Mouse (Mus musculus): ENCODE data around the gene Mrpl39. TPM values are rescaled to one million over a fixed set of nuclear protein-coding genes. Genes with fewer than 3 reads are reported as not detected.

Mrpl39 gene
- 41.6 and 43.1 TPM in 2 replicates for polyA plus RNA-seq (2015; fragmentation: Nextera tagmentation; extraction: Ambion mirVana)

- Histone ChIP-seq H3K4me2 (replicated peaks) (peak within 1 kb of the TSS; percentile 64), H3K36me3 (peaks cover 14% of the 10 kb centered on the region), H3K4me1 (peaks cover 5% of the 10 kb centered on the region), H3K4me3 (replicated peaks) (peak within 1 kb of the TSS; percentile 85), H3K9ac (peak within 1 kb of the TSS; percentile 60), H3K27me3 (no peaks in the 10 kb centered on the region), H3K9me3 (replicated peaks) (no peaks in the 10 kb centered on the region), H3K27ac (replicated peaks) (peak within 1 kb of the TSS; percentile 77)
- ATAC-seq (ENCODE audit: insufficient number of reproducible peaks, low FRiP score, low TSS enrichment, low read depth): peak; percentile 98
- WGBS: under 1% methylated on average over 66 of the region's 66 CpGs
Measured at GRCm38 (mm10) chr16:84735166-84736105, at the start of gene Mrpl39. TSS of gene Mrpl39 (minus strand) at chr16:84735742.

GRCm38 (mm10) chr16:84784966-84785365 lies 49.4 kb upstream of the Mrpl39 start:
- H3K27ac ChIP-seq (replicated peaks): no peak overlapping the region
- H3K9ac ChIP-seq: no peak overlapping the region
- ATAC-seq (ENCODE audit: insufficient number of reproducible peaks, low FRiP score, low TSS enrichment, low read depth): no peak
- H3K4me2 ChIP-seq (replicated peaks): no peak overlapping the region
- no peak overlapping the region for H3K4me3 ChIP-seq (replicated peaks)
- 26% methylated on average over 7 of the region's 7 CpGs for WGBS
- H3K36me3 ChIP-seq: no peaks in the 10 kb centered on the region
- H3K9me3 ChIP-seq (replicated peaks): no peaks in the 10 kb centered on the region
- no peaks in the 10 kb centered on the region for H3K27me3 ChIP-seq
- no peaks in the 10 kb centered on the region for H3K4me1 ChIP-seq

GRCm38 (mm10) chr16:84783279-84783678 lies 47.7 kb upstream of the Mrpl39 start:
- no peak overlapping the region for H3K4me2 ChIP-seq (replicated peaks)
- no peak overlapping the region for H3K9ac ChIP-seq
- H3K4me3 ChIP-seq (replicated peaks): no peak overlapping the region
- 45% methylated on average over 2 of the region's 2 CpGs for WGBS
- no peaks in the 10 kb centered on the region for H3K27me3 ChIP-seq
- peak; percentile 39; the same call in 1 of the 2 replicates for ATAC-seq (ENCODE audit: insufficient number of reproducible peaks, low FRiP score, low TSS enrichment, low read depth)
- H3K9me3 ChIP-seq (replicated peaks): no peaks in the 10 kb centered on the region
- no peaks in the 10 kb centered on the region for H3K4me1 ChIP-seq
- no peaks in the 10 kb centered on the region for H3K36me3 ChIP-seq
- H3K27ac ChIP-seq (replicated peaks): no peak overlapping the region

GRCm38 (mm10) chr16:84779718-84780117 lies 44.2 kb upstream of the Mrpl39 start:
- WGBS: 75% methylated on average over 5 of the region's 5 CpGs
- no peak overlapping the region for H3K9ac ChIP-seq
- no peaks in the 10 kb centered on the region for H3K9me3 ChIP-seq (replicated peaks)
- H3K4me2 ChIP-seq (replicated peaks): no peak overlapping the region
- no peak overlapping the region for H3K4me3 ChIP-seq (replicated peaks)
- H3K36me3 ChIP-seq: no peaks in the 10 kb centered on the region
- H3K4me1 ChIP-seq: peaks cover 4% of the 10 kb centered on the region; the same call in 1 of the 2 replicates
- peaks cover 9% of the 10 kb centered on the region for H3K27me3 ChIP-seq
- ATAC-seq (ENCODE audit: insufficient number of reproducible peaks, low FRiP score, low TSS enrichment, low read depth): no peak
- H3K27ac ChIP-seq (replicated peaks): no peak overlapping the region

- H3K9ac ChIP-seq: no peak overlapping the region
- H3K4me3 ChIP-seq (replicated peaks): no peak overlapping the region
- peaks cover 8% of the 10 kb centered on the region; the same call in 1 of the 2 replicates for H3K4me1 ChIP-seq
- no peak overlapping the region for H3K27ac ChIP-seq (replicated peaks)
- ATAC-seq (ENCODE audit: insufficient number of reproducible peaks, low FRiP score, low TSS enrichment, low read depth): no peak
- no peaks in the 10 kb centered on the region for H3K36me3 ChIP-seq
- no peak overlapping the region for H3K4me2 ChIP-seq (replicated peaks)
- H3K27me3 ChIP-seq: peaks cover 14% of the 10 kb centered on the region
- no peaks in the 10 kb centered on the region for H3K9me3 ChIP-seq (replicated peaks)
- 85% methylated on average over 6 of the region's 6 CpGs for WGBS
Measured at GRCm38 (mm10) chr16:84778861-84779630, 43.5 kb upstream of the Mrpl39 start.

GRCm38 (mm10) chr16:84778431-84778830 lies 42.9 kb upstream of the Mrpl39 start:
- no peaks in the 10 kb centered on the region for H3K9me3 ChIP-seq (replicated peaks)
- 65% methylated on average over 6 of the region's 6 CpGs for WGBS
- H3K4me1 ChIP-seq: peaks cover 11% of the 10 kb centered on the region
- ATAC-seq (ENCODE audit: insufficient number of reproducible peaks, low FRiP score, low TSS enrichment, low read depth): no peak
- H3K4me3 ChIP-seq (replicated peaks): no peak overlapping the region
- H3K27ac ChIP-seq (replicated peaks): no peak overlapping the region
- no peak overlapping the region for H3K4me2 ChIP-seq (replicated peaks)
- no peaks in the 10 kb centered on the region for H3K36me3 ChIP-seq
- H3K9ac ChIP-seq: no peak overlapping the region
- peaks cover 14% of the 10 kb centered on the region for H3K27me3 ChIP-seq

- Histone ChIP-seq H3K9ac (no peak overlapping the region), H3K27me3 (peaks cover 14% of the 10 kb centered on the region), H3K4me2 (replicated peaks) (no peak overlapping the region), H3K4me3 (replicated peaks) (no peak overlapping the region), H3K36me3 (no peaks in the 10 kb centered on the region), H3K27ac (replicated peaks) (no peak overlapping the region), H3K9me3 (replicated peaks) (no peaks in the 10 kb centered on the region), H3K4me1 (peaks cover 16% of the 10 kb centered on the region)
- ATAC-seq (ENCODE audit: insufficient number of reproducible peaks, low FRiP score, low TSS enrichment, low read depth): no peak
- 58% methylated on average over 7 of the region's 7 CpGs for WGBS
Measured at GRCm38 (mm10) chr16:84776089-84776784, 40.7 kb upstream of the Mrpl39 start.

GRCm38 (mm10) chr16:84775356-84775755 lies 39.8 kb upstream of the Mrpl39 start:
- Histone ChIP-seq H3K27me3 (peaks cover 14% of the 10 kb centered on the region), H3K27ac (replicated peaks) (no peak overlapping the region), H3K4me1 (peaks cover 16% of the 10 kb centered on the region), H3K9ac (no peak overlapping the region), H3K36me3 (no peaks in the 10 kb centered on the region), H3K4me3 (replicated peaks) (peak overlapping the region; percentile 63), H3K4me2 (replicated peaks) (peak overlapping the region; percentile 97), H3K9me3 (replicated peaks) (no peaks in the 10 kb centered on the region)
- ATAC-seq (ENCODE audit: insufficient number of reproducible peaks, low FRiP score, low TSS enrichment, low read depth): no peak
- WGBS: 35% methylated on average over 11 of the region's 11 CpGs

GRCm38 (mm10) chr16:84774761-84775231 lies 39.3 kb upstream of the Mrpl39 start:
- peak overlapping the region; percentile 44; the same call in 1 of the 2 replicates for H3K27ac ChIP-seq (replicated peaks)
- peak overlapping the region; percentile 97 for H3K4me2 ChIP-seq (replicated peaks)
- ATAC-seq (ENCODE audit: insufficient number of reproducible peaks, low FRiP score, low TSS enrichment, low read depth): no peak
- H3K36me3 ChIP-seq: no peaks in the 10 kb centered on the region
- H3K9ac ChIP-seq: peak overlapping the region; percentile 37
- no peaks in the 10 kb centered on the region for H3K9me3 ChIP-seq (replicated peaks)
- H3K4me3 ChIP-seq (replicated peaks): peak overlapping the region; percentile 63
- 1% methylated on average over 23 of the region's 23 CpGs for WGBS
- H3K27me3 ChIP-seq: peaks cover 14% of the 10 kb centered on the region
- H3K4me1 ChIP-seq: peaks cover 16% of the 10 kb centered on the region

GRCm38 (mm10) chr16:84774003-84774703 lies 38.6 kb upstream of the Mrpl39 start, which contains the start of gene Jam2:
TSS of gene Jam2 (plus strand) at chr16:84774123.
- Histone ChIP-seq H3K9ac (peak within 1 kb of the TSS; percentile 37), H3K27ac (replicated peaks) (peak within 1 kb of the TSS; percentile 44), H3K27me3 (peaks cover 14% of the 10 kb centered on the region), H3K36me3 (no peaks in the 10 kb centered on the region), H3K4me1 (peaks cover 16% of the 10 kb centered on the region), H3K4me3 (replicated peaks) (peak within 1 kb of the TSS; percentile 63), H3K4me2 (replicated peaks) (peak within 1 kb of the TSS; percentile 97), H3K9me3 (replicated peaks) (no peaks in the 10 kb centered on the region)
- under 1% methylated on average over 35 of the region's 43 CpGs for WGBS
- peak; percentile 81 for ATAC-seq (ENCODE audit: insufficient number of reproducible peaks, low FRiP score, low TSS enrichment, low read depth)

Measured in embryonic facial prominence, embryonic 15.5 days (tissue).